Mouse (Mus musculus): ENCODE results near the gene Szt2.

Gene Szt2

DNA sequence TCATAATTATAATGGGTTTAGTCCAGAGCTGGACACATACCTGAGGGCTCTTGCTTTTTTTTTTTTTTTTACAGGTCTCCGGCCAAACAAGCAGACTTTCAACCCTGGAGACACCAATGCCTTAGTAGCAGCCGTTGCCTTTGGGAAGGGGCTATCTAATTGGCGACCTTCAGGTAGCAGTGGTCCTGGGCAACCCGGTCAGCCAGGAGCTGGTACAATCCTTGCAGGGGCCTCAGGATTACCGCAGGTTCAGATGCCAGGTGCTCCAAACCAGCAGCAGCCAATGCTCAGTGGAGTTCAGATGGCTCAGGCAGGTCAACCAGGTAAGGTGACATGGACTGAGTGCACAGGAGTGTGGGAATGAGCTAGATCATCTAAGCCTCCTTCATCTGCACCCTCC lies 4.5 kb upstream of the Szt2 start:
- DNase-seq (ENCODE audit: low read depth, low spot score), result no peak

DNA sequence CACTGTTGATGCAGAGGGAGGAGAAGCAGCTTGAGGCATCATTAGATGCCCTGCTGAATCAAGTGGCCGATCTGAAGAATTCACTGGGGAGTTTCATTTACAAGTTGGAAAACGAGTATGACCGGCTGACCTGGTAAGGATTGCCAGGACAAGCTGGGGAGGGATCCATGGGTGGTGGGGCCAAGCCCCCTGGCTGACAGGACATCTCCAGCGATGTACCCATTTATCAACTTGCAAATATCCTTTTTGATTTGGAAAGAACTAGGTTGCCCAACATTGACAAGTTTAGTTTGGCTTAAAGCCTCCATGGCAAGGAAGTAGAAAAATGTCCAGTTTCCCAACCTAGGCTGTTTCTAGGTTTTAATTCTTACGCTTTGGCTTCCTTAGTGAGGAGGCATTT lies 1.8 kb upstream of the Szt2 start:
- no peak for DNase-seq (ENCODE audit: low read depth, low spot score)

DNA sequence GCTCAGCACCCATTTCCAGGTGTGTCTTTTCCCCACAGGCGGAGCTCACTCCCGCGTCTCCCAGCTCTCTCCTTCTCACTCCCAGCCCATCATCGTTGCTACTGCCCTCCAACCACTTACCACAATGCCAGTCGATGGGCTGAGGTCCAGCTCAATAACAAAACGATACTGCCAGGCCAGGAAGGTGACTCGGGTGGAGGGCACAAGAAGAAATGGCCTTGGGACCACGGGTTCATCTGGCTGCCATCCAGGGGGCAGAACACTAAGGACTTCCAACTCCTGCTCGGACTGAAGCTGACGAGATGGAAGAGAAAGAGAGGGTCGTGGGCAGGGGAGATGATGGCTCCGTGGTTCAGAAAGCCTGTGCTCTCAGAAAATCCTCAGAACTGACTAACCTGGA lies 6.4 kb downstream of the Szt2 start:
- no peak for DNase-seq (ENCODE audit: low read depth, low spot score)

DNA sequence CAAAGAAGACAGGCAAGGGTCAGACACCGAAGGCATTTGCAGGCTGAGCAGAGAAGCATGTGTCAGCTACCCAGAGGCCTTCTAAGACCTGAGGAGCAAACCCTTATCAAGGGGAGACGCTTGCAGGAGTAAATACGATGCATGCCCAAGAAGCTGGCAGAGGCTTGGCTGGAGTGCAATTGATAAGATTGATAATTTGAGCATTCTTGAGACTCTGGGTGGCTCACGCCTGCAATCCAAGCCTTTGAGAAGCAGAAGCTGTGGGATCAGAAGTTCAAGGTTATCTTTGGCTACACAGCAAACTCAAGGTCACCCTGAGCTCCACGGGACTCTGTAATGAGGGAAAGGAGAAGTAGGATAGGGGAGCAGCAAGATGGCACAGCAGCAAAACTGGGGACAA lies 7.2 kb downstream of the Szt2 start:
- DNase-seq (ENCODE audit: low read depth, low spot score), result no peak

DNA sequence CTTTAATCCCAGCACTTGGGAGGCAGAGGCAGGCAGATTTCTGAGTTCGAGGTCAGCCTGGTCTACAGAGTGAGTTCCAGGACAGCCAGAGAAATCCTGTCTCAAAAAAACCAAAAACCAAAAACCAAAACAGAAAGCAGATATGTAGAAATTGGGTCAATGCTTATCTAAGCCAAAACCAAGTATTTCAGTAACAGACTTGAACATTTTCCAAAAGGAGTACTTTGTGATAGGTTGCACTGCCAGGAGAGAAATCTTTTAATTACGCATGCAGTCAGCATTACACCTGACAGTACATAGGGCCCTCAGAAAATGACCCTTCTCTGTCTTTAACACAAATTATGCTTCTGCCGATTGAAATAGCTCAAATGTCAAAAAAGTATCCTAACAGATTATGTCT lies 7.7 kb downstream of the Szt2 start:
- DNase-seq (ENCODE audit: low read depth, low spot score), result no peak

GRCm38 (mm10) chr4:118398400-118398799 lies 10.7 kb downstream of the Szt2 start:
- DNase-seq (ENCODE audit: low read depth, low spot score), result no peak

GRCm38 (mm10) chr4:118396433-118396832 lies 12.6 kb downstream of the Szt2 start:
- DNase-seq (ENCODE audit: low read depth, low spot score), result no peak

- DNase-seq (ENCODE audit: low read depth, low spot score), result no peak
Observed at GRCm38 (mm10) chr4:118395289-118395688, 13.8 kb downstream of the Szt2 start.

DNA sequence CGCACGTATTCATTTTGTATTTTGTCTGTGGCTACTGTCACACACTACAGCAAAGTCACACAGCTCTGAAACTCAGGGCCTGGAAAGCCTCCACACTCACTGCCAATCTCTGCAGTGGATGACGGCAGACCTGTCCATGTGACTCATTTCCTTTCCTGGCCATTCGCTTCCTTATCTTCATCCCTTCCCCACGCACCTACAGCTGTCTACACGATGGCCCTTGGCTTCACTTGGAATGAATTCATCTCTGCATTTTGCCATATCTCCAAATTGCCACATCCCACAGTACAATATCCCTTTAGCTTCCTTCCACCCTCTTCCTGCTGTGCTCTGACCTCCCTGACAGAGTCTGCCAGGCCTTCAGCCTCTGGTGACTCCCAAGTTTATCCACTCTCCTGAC lies 14.6 kb downstream of the Szt2 start:
- no peak for DNase-seq (ENCODE audit: low read depth, low spot score)

DNA sequence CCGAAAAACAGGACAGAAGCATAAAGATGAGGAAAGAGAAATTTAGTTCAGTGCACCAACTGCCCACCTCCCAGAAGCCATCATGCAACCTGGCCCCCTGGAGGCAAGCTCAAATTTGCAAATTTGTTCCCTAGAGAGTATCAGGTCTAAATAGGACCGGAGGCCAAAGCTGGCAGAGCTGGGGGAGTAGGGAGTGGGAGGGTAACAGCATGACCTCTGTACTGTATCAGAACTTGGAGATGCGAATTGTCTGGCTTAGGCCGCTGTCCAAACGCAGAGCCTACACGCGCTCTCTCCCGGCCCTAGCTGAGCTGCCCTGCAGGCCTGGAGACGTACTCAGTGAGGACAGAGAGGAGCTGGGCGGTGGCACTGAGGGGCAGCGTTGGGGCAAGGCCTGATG lies 18.9 kb downstream of the Szt2 start:
- DNase-seq (ENCODE audit: low read depth, low spot score), result no peak

- no peak for DNase-seq (ENCODE audit: low read depth, low spot score)
Observed at GRCm38 (mm10) chr4:118387316-118387715, 21.8 kb downstream of the Szt2 start.

GRCm38 (mm10) chr4:118383271-118383670 lies 25.8 kb downstream of the Szt2 start:
- DNase-seq (ENCODE audit: low read depth, low spot score), result no peak

DNA sequence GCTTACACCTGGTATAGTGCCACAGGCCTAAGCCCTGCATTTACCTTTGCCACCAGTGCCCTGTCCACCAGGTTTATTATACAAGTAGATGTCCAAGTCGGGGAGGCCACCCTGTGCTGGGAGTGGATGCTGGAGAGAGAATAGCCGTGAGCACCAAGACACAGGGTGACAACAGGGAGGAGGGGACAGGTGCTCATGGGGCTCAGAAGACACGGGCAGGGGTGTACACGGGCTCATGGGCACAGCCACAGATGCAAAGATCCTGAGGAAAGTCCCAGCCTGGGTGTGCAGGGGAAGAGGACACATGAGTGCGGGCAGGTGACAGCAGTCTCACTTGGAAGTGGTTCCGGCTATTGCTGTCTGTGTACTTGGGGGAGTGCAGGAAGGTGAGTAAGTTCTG lies 33.1 kb downstream of the Szt2 start:
- DNase-seq (ENCODE audit: low read depth, low spot score), result no peak

- no peak for DNase-seq (ENCODE audit: low read depth, low spot score)
Observed at GRCm38 (mm10) chr4:118371822-118372221, 37.3 kb downstream of the Szt2 start.

- DNase-seq (ENCODE audit: low read depth, low spot score), result no peak
Observed at GRCm38 (mm10) chr4:118368616-118369015, 40.5 kb downstream of the Szt2 start.

- DNase-seq (ENCODE audit: low read depth, low spot score), result no peak
Observed at GRCm38 (mm10) chr4:118367551-118367950, 41.5 kb downstream of the Szt2 start.

DNA sequence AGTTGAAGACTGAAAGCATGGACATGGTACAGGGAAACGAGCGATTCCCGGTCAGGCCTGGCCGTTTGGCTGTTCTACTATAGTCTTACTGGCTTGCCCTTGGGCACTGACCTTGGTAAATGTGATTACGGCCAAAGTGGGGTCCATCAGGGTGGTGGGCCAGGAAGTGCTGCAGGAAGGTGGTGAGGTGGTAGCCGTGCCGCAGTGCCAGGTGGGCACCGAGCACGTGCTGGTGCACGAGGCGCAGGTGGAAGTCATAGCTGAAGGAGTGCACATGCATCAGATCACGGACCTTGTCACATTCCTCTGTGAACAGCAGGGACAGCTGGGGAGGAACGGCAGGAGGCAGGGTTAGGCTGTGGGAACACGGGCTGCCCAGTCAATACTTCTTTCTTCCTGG lies 43.1 kb downstream of the Szt2 start:
- DNase-seq (ENCODE audit: low read depth, low spot score), result no peak

- DNase-seq (ENCODE audit: low read depth, low spot score), result no peak
Observed at GRCm38 (mm10) chr4:118364641-118365040, 44.4 kb downstream of the Szt2 start.

DNA sequence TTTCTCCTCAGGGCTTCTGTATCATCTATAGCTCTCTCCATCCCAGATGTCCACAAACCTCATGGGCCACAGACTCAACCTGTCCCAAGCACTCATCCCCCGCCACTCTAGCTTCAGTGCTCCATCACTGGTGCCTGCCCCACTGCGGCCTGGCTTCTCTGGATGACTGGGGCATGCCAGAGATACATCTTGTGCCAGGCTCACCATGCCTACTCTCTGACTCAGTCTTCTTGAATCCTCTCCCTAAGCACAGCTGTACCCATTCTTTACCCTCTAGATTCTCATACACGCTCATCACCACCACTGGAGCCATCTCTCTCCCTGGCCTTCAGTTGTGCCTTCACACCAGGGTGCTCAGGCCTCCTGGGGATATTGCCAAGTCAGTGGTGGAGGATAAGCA lies 45.1 kb downstream of the Szt2 start:
- DNase-seq (ENCODE audit: low read depth, low spot score), result no peak

DNA sequence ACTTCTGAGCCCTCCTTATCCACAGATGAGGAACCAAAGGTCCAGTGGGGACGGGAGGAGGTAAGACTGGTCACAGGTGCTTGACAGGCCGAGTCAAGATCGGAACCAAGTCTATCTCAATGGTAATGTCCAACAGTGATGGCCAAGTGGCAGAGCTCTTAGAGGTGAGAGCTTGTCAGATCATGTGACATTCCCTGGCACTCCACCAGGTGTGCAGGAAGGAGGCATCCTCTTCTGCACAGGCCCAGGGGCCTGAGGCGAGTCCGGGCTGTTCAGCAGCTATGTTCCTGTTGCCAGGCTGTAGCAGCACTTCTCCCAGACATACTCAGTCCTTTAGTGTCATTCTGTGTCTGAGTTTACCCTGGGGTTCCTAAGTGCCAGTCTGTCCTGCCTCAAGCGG lies 46.2 kb downstream of the Szt2 start:
- no peak for DNase-seq (ENCODE audit: low read depth, low spot score)

GRCm38 (mm10) chr4:118361451-118361850 lies 47.6 kb downstream of the Szt2 start:
- no peak for DNase-seq (ENCODE audit: low read depth, low spot score)

GRCm38 (mm10) chr4:118359896-118360720 lies 49.0 kb downstream of the Szt2 start:
- peak; percentile 87 for DNase-seq (ENCODE audit: low read depth, low spot score)

DNA sequence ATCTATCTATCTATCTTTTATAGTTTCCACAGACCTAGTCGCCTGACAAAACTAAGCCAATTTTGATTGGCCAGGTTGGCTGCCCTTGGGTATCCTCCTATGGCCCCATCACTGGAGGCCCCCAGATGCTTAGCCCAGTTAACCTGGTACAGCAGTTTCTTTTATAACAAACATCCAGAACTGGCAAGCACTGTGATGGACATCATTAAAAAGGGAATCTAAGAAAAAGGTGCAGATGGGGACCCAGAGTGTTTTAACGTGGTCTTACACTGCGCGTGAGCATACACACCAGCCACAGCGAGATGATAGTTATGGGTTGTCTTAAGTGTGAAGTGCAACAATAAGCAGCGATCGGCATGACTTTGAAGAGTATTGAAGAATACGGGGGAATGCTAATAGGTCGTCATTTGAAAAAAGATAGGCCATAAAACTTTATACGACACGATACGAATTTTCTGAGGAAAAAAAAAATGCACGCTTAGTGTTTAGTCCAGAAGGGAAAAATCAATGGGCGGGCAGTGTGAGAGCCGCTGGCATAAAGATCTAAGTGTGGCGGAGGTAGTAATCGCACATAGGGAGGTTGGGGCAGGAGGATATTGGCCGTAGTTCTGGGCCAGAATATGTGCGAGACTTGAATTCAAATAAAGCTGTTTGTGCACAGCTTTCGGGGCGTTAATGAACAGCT lies 49.7 kb downstream of the Szt2 start:
- DNase-seq (ENCODE audit: low read depth, low spot score), result no peak

Data from A20 (cell line).